Mouse (Mus musculus) left cerebral cortex, postnatal 25 days (tissue): ENCODE measurements around the gene Dmwd. TPM values are rescaled to one million over a fixed set of nuclear protein-coding genes. Genes with fewer than 3 reads are reported as not detected.
"Not testable (repeated sequence)": the region's sequence is repeated elsewhere in the genome, so short reads cannot be mapped to it uniquely, and the experiment has no call there.

ENCODE experiments used
- DNase-seq, 2 experiments: peaks; one replicate each; pipeline ENCODE4 v3.0.0; 2022; ENCODE audit warnings: low spot score in 2 of 2, mixed read lengths in 1 of 2
- intact Hi-C: fragments of 180-260 bp; cut with DNase I; formaldehyde crosslinking; loops from one replicate; pipeline ENCODE4 v1.15.1; 2025
- total RNA-seq, 2 experiments: library from RNA; stranded (reverse); gene quantifications; 2 replicates each; pipeline ENCODE4 v1.2.3; 2021

Gene Dmwd
- total RNA-seq, 2 experiments from 2014 or later, result 138 to 142 TPM

GRCm38 (mm10) chr7:19068707-19069106, 7.3 kb upstream of the Dmwd start:
- intact Hi-C loops, result loop anchor here (1.0 kb wide), 1 partner anchor 24 kb away; no protein-coding TSS in a partner anchor

GRCm38 (mm10) chr7:19069500-19069899, 6.5 kb upstream of the Dmwd start:
- intact Hi-C loops, result loop anchor here (1.0 kb wide), 1 partner anchor 23 kb away; no protein-coding TSS in a partner anchor
- no peak for DNase-seq

More at GRCm38 (mm10) chr7:19068707-19069106, 7.3 kb upstream of the Dmwd start:
- peak; percentile 64 to 70 for DNase-seq

GRCm38 (mm10) chr7:19071024-19071423, 5.0 kb upstream of the Dmwd start:
- DNase-seq, intact Hi-C loops: not testable (repeated sequence)

- intact Hi-C loops, result no loop called here
- no peak for DNase-seq
Measured at GRCm38 (mm10) chr7:19073504-19073903, 2.5 kb upstream of the Dmwd start.

- DNase-seq, result no peak
- intact Hi-C loops, result no loop called here
Measured at GRCm38 (mm10) chr7:19074494-19074893, 1.5 kb upstream of the Dmwd start.

GRCm38 (mm10) chr7:19075231-19075630, 796 bp upstream of the Dmwd start:
- intact Hi-C loops, result no loop called here

GRCm38 (mm10) chr7:19076586-19076991, 562 bp downstream of the Dmwd start:
- no peak for DNase-seq
- intact Hi-C loops, result no loop called here

More at GRCm38 (mm10) chr7:19075231-19075630, 796 bp upstream of the Dmwd start:
- no peak for DNase-seq

GRCm38 (mm10) chr7:19077761-19078160, 1.7 kb downstream of the Dmwd start:
- intact Hi-C loops, result no loop called here
- DNase-seq, result no peak

GRCm38 (mm10) chr7:19078732-19079131, 2.7 kb downstream of the Dmwd start:
- intact Hi-C loops, result no loop called here
- DNase-seq, result no peak

- DNase-seq, result no peak
- intact Hi-C loops, result no loop called here
Measured at GRCm38 (mm10) chr7:19080451-19080950, 4.5 kb downstream of the Dmwd start.

GRCm38 (mm10) chr7:19082171-19082570, 6.1 kb downstream of the Dmwd start:
- DNase-seq, result no peak
- intact Hi-C loops, result no loop called here

GRCm38 (mm10) chr7:19083096-19083495, 7.1 kb downstream of the Dmwd start:
- intact Hi-C loops, result no loop called here
- no peak for DNase-seq

GRCm38 (mm10) chr7:19083701-19084100, 7.7 kb downstream of the Dmwd start, which contains the start of gene Dmpk:
Gene Dmpk, plus strand, starts transcription at chr7:19083849.
- intact Hi-C loops, result no loop called here
- no peak for DNase-seq

- intact Hi-C loops, result no loop called here
- DNase-seq, result no peak
Measured at GRCm38 (mm10) chr7:19084277-19084771, 8.3 kb downstream of the Dmwd start.

GRCm38 (mm10) chr7:19084921-19085473, 9.0 kb downstream of the Dmwd start:
- no peak for DNase-seq
- intact Hi-C loops, result no loop called here

GRCm38 (mm10) chr7:19085495-19085894, 9.5 kb downstream of the Dmwd start:
- no peak for DNase-seq
- intact Hi-C loops, result no loop called here

- intact Hi-C loops, result no loop called here
- DNase-seq, result no peak
Measured at GRCm38 (mm10) chr7:19086042-19086441, 10.0 kb downstream of the Dmwd start.

GRCm38 (mm10) chr7:19086760-19087159, 10.7 kb downstream of the Dmwd start:
- intact Hi-C loops, result no loop called here

GRCm38 (mm10) chr7:19088813-19089212, 12.8 kb downstream of the Dmwd start:
- intact Hi-C loops, result no loop called here
- peak; percentile 47 to 55 for DNase-seq

More at GRCm38 (mm10) chr7:19086760-19087159, 10.7 kb downstream of the Dmwd start:
- DNase-seq, result no peak

- intact Hi-C loops, result loop anchor here (1.0 kb wide), 1 partner anchor 23 kb away; no protein-coding TSS in a partner anchor
- no peak for DNase-seq
Measured at GRCm38 (mm10) chr7:19091913-19092312, 15.9 kb downstream of the Dmwd start.
